Mouse (Mus musculus): ENCODE measurements around the gene Rab11fip3. TPM values are rescaled to one million over a fixed set of nuclear protein-coding genes. Genes with fewer than 3 reads are reported as not detected.

Rab11fip3 gene
- polyA plus RNA-seq, 1 experiment from 2014 or later = 36.3 TPM

- Histone ChIP-seq H3K9ac (replicated peaks) (peak overlapping the region; percentile 91), H3K27me3 (0 out of 2 replicates have a peak, but pooled peaks cover 3% of the 10 kb centered on the region), H3K9me3 (no peaks in the 10 kb centered on the region), H3K4me1 (peaks cover 31% of the 10 kb centered on the region), H3K4me3 (peak overlapping the region; percentile 70), H3K36me3 (peaks cover 2% of the 10 kb centered on the region; the same call in 1 of the 2 replicates), H3K4me2 (replicated peaks) (peak overlapping the region; percentile 99), H3K27ac (replicated peaks) (no peak overlapping the region)
- ATAC-seq (replicated peaks) = no peak
- 39% methylated on average over 6 of the region's 6 CpGs for WGBS
Measured at GRCm38 (mm10) chr17:26070136-26070535, 781 bp upstream of the Rab11fip3 start.

GRCm38 (mm10) chr17:26068024-26068830 lies 1.1 kb downstream of the Rab11fip3 start:
- H3K36me3 ChIP-seq = peaks cover 16% of the 10 kb centered on the region
- no peaks in the 10 kb centered on the region for H3K9me3 ChIP-seq
- peak overlapping the region; percentile 70 for H3K4me3 ChIP-seq
- ATAC-seq (replicated peaks) = peak; percentile 17; the same call in 1 of the 2 replicates
- H3K9ac ChIP-seq (replicated peaks) = peak overlapping the region; percentile 91
- H3K27ac ChIP-seq (replicated peaks) = peak overlapping the region; percentile 91
- H3K4me2 ChIP-seq (replicated peaks) = peak overlapping the region; percentile 99
- H3K4me1 ChIP-seq = peaks cover 50% of the 10 kb centered on the region
- H3K27me3 ChIP-seq = 0 out of 2 replicates have a peak, but pooled peaks cover 3% of the 10 kb centered on the region
- WGBS = 1% methylated on average over 44 of the region's 44 CpGs

GRCm38 (mm10) chr17:26066488-26067020 lies 2.8 kb downstream of the Rab11fip3 start:
- H3K36me3 ChIP-seq = peaks cover 25% of the 10 kb centered on the region
- H3K4me3 ChIP-seq = peak overlapping the region; percentile 70
- peak overlapping the region; percentile 91; the same call in 1 of the 2 replicates for H3K9ac ChIP-seq (replicated peaks)
- no peak for ATAC-seq (replicated peaks)
- H3K4me1 ChIP-seq = peaks cover 66% of the 10 kb centered on the region
- no peak overlapping the region for H3K27ac ChIP-seq (replicated peaks)
- 87% methylated on average over 7 of the region's 7 CpGs for WGBS
- H3K9me3 ChIP-seq = no peaks in the 10 kb centered on the region
- 0 out of 2 replicates have a peak, but pooled peaks cover 3% of the 10 kb centered on the region for H3K27me3 ChIP-seq
- H3K4me2 ChIP-seq (replicated peaks) = peak overlapping the region; percentile 99

- no peak overlapping the region for H3K9ac ChIP-seq (replicated peaks)
- peaks cover 69% of the 10 kb centered on the region for H3K4me1 ChIP-seq
Measured at GRCm38 (mm10) chr17:26064916-26065315, 4.4 kb downstream of the Rab11fip3 start.

GRCm38 (mm10) chr17:26057787-26058567 lies 11.4 kb downstream of the Rab11fip3 start:
- H3K9me3 ChIP-seq = no peaks in the 10 kb centered on the region
- H3K4me3 ChIP-seq = no peak overlapping the region
- H3K27ac ChIP-seq (replicated peaks) = no peak overlapping the region
- no peak for ATAC-seq (replicated peaks)
- H3K36me3 ChIP-seq = peaks cover 29% of the 10 kb centered on the region
- no peaks in the 10 kb centered on the region for H3K27me3 ChIP-seq
- WGBS = 85% methylated on average over 9 of the region's 9 CpGs
- peaks cover 21% of the 10 kb centered on the region for H3K4me1 ChIP-seq
- H3K4me2 ChIP-seq (replicated peaks) = no peak overlapping the region
- no peak overlapping the region for H3K9ac ChIP-seq (replicated peaks)

More at GRCm38 (mm10) chr17:26064916-26065315, 4.4 kb downstream of the Rab11fip3 start:
- Histone ChIP-seq H3K4me2 (replicated peaks) (peak overlapping the region; percentile 11), H3K27me3 (no peaks in the 10 kb centered on the region), H3K27ac (replicated peaks) (no peak overlapping the region), H3K4me3 (peak overlapping the region; percentile 8; the same call in 1 of the 2 replicates), H3K36me3 (peaks cover 25% of the 10 kb centered on the region), H3K9me3 (no peaks in the 10 kb centered on the region)
- 82% methylated on average over 6 of the region's 6 CpGs for WGBS
- ATAC-seq (replicated peaks) = no peak

GRCm38 (mm10) chr17:26057278-26057677 lies 12.1 kb downstream of the Rab11fip3 start:
- no peak for ATAC-seq (replicated peaks)
- Histone ChIP-seq H3K36me3 (peaks cover 23% of the 10 kb centered on the region), H3K9me3 (no peaks in the 10 kb centered on the region), H3K4me1 (peaks cover 14% of the 10 kb centered on the region), H3K27ac (replicated peaks) (no peak overlapping the region), H3K9ac (replicated peaks) (no peak overlapping the region), H3K4me2 (replicated peaks) (no peak overlapping the region), H3K27me3 (no peaks in the 10 kb centered on the region), H3K4me3 (no peak overlapping the region)
- WGBS = 94% methylated on average over 8 of the region's 8 CpGs

- no peaks in the 10 kb centered on the region for H3K4me1 ChIP-seq
- peaks cover 23% of the 10 kb centered on the region for H3K36me3 ChIP-seq
- ATAC-seq (replicated peaks) = no peak
- H3K9ac ChIP-seq (replicated peaks) = no peak overlapping the region
- no peak overlapping the region for H3K4me2 ChIP-seq (replicated peaks)
- H3K27ac ChIP-seq (replicated peaks) = no peak overlapping the region
- no peak overlapping the region for H3K4me3 ChIP-seq
- no peaks in the 10 kb centered on the region for H3K27me3 ChIP-seq
- H3K9me3 ChIP-seq = no peaks in the 10 kb centered on the region
- 43% methylated on average over 6 of the region's 6 CpGs for WGBS
Measured at GRCm38 (mm10) chr17:26055164-26055563, 14.2 kb downstream of the Rab11fip3 start.

- H3K4me2 ChIP-seq (replicated peaks) = no peak overlapping the region
- H3K27ac ChIP-seq (replicated peaks) = no peak overlapping the region
- H3K9me3 ChIP-seq = no peaks in the 10 kb centered on the region
- 86% methylated on average over 17 of the region's 17 CpGs for WGBS
- no peak overlapping the region for H3K4me3 ChIP-seq
- H3K36me3 ChIP-seq = peaks cover 23% of the 10 kb centered on the region
- ATAC-seq (replicated peaks) = no peak
- no peaks in the 10 kb centered on the region for H3K27me3 ChIP-seq
- no peaks in the 10 kb centered on the region for H3K4me1 ChIP-seq
- H3K9ac ChIP-seq (replicated peaks) = no peak overlapping the region
Measured at GRCm38 (mm10) chr17:26054133-26054845, 15.1 kb downstream of the Rab11fip3 start.

GRCm38 (mm10) chr17:26052706-26053105 lies 16.6 kb downstream of the Rab11fip3 start:
- Histone ChIP-seq H3K36me3 (peaks cover 16% of the 10 kb centered on the region), H3K4me2 (replicated peaks) (no peak overlapping the region), H3K27ac (replicated peaks) (no peak overlapping the region), H3K4me1 (no peaks in the 10 kb centered on the region), H3K4me3 (no peak overlapping the region), H3K9me3 (no peaks in the 10 kb centered on the region), H3K9ac (replicated peaks) (no peak overlapping the region), H3K27me3 (no peaks in the 10 kb centered on the region)
- 96% methylated on average over 4 of the region's 4 CpGs for WGBS
- ATAC-seq (replicated peaks) = no peak

GRCm38 (mm10) chr17:26052074-26052473 lies 17.3 kb downstream of the Rab11fip3 start:
- Histone ChIP-seq H3K27ac (replicated peaks) (no peak overlapping the region), H3K27me3 (no peaks in the 10 kb centered on the region), H3K9ac (replicated peaks) (no peak overlapping the region), H3K36me3 (peaks cover 13% of the 10 kb centered on the region), H3K4me3 (no peak overlapping the region), H3K4me1 (0 out of 2 replicates have a peak, but pooled peaks cover 2% of the 10 kb centered on the region), H3K4me2 (replicated peaks) (no peak overlapping the region), H3K9me3 (no peaks in the 10 kb centered on the region)
- ATAC-seq (replicated peaks) = no peak
- WGBS = 92% methylated on average over 4 of the region's 4 CpGs

GRCm38 (mm10) chr17:26048118-26048517 lies 21.2 kb downstream of the Rab11fip3 start:
- Histone ChIP-seq H3K4me3 (no peak overlapping the region), H3K9ac (replicated peaks) (no peak overlapping the region), H3K36me3 (0 out of 2 replicates have a peak, but pooled peaks cover 2% of the 10 kb centered on the region), H3K4me1 (peaks cover 24% of the 10 kb centered on the region), H3K4me2 (replicated peaks) (no peak overlapping the region), H3K27me3 (no peaks in the 10 kb centered on the region), H3K27ac (replicated peaks) (no peak overlapping the region), H3K9me3 (no peaks in the 10 kb centered on the region)
- ATAC-seq (replicated peaks) = no peak
- 89% methylated on average over 8 of the region's 8 CpGs for WGBS
